Mouse (Mus musculus) kidney, embryonic 15.5 days (tissue): Measurements from ENCODE around the gene Fam25c. TPM values are rescaled to one million over a fixed set of nuclear protein-coding genes. Genes with fewer than 3 reads are reported as not detected.
"Not testable (repeated sequence)": the region's sequence is repeated elsewhere in the genome, so short reads cannot be mapped to it uniquely, and the experiment has no call there.

Experiments
- ATAC-seq: fragments of 200-750 bp; cut with Nextera tagmentation; replicated peaks from 2 replicates; pipeline ENCODE4 v1.8.0; 2017; ENCODE audit warnings: moderate TSS enrichment; ENCODE audit not compliant: low FRiP score
- H3K27ac ChIP-seq: fragments of 300-500 bp; sonication (generic); 2 replicates; pipeline ENCODE4 v1.5.1; 2015; ENCODE audit warnings: mild to moderate bottlenecking, inconsistent platforms
- H3K27me3 ChIP-seq: fragments of 300-500 bp; sonication (generic); 2 replicates; pipeline ENCODE4 v1.6.1; 2015; ENCODE audit warnings: inconsistent platforms
- H3K36me3 ChIP-seq: fragments of 300-500 bp; sonication (generic); 2 replicates; pipeline ENCODE4 v1.6.1; 2015; ENCODE audit warnings: inconsistent platforms
- H3K4me1 ChIP-seq: fragments of 300-500 bp; sonication (generic); 2 replicates; pipeline ENCODE4 v1.6.1; 2015; ENCODE audit warnings: inconsistent platforms
- H3K4me2 ChIP-seq: fragments of 300-500 bp; sonication (generic); 2 replicates; pipeline ENCODE4 v1.6.1; 2015; ENCODE audit warnings: moderate library complexity, mild to moderate bottlenecking, inconsistent platforms
- H3K4me3 ChIP-seq: fragments of 300-500 bp; sonication (generic); replicated peaks from 2 replicates; pipeline ENCODE4 v1.5.1; 2015; ENCODE audit warnings: mild to moderate bottlenecking, inconsistent platforms
- H3K9ac ChIP-seq: fragments of 300-500 bp; sonication (generic); 2 replicates; pipeline ENCODE4 v1.6.1; 2015; ENCODE audit warnings: mild to moderate bottlenecking, inconsistent platforms
- H3K9me3 ChIP-seq: fragments of 300-500 bp; sonication (generic); replicated peaks from 2 replicates; pipeline ENCODE4 v1.6.1; 2016; ENCODE audit warnings: inconsistent platforms
- WGBS: fragments of 180-500 bp; shearing (Covaris S2); methylation state at CpG from one replicate; pipeline ENCODE4 v1.1.7; 2015; ENCODE audit warnings: mixed read lengths; 5-methylcytosine and 5-hydroxymethylcytosine counted together
- polyA plus RNA-seq: library from polyadenylated mRNA; unstranded; fragments of >200 nt; fragmentation: Nextera tagmentation; extraction: Ambion mirVana; gene quantifications from 2 replicates; pipeline ENCODE4 v1.2.1, GENCODE M21; 2015

The Fam25c gene
- polyA plus RNA-seq, 1 experiment from 2014 or later, result not detected

DNA sequence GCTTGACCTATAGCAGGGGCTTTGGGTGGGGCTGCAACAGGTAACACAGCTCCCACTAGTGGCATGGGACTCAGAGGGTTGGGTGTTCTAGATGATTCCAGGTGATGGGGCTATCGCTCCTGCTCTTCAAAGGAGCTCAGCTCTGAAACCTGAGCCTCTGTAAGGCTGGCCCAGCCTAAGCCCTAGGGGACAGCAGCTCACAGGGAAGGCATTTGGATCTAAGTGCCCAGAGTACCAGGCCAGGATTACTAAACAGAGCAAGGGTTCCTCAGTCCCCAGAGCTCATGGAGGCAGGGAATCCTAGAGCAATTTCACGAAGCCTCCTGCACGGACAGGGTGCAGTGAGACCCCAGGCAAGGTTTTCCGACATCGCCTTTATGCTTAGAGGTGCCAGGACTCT, 20.7 kb upstream of the Fam25c start:
- Histone ChIP-seq H3K4me1 (peaks cover 39% of the 10 kb centered on the region), H3K27me3 (no peaks in the 10 kb centered on the region), H3K4me3 (peak overlapping the region; percentile 33), H3K9ac (0 out of 2 replicates have a peak overlapping the region, but pooled peaks have one; percentile 6), H3K36me3 (no peaks in the 10 kb centered on the region), H3K9me3 (no peaks in the 10 kb centered on the region), H3K27ac (0 out of 2 replicates have a peak overlapping the region, but pooled peaks have one; percentile 91), H3K4me2 (peak overlapping the region; percentile 43)
- 79% methylated on average over 5 of the region's 5 CpGs for WGBS
- ATAC-seq, result no peak

DNA sequence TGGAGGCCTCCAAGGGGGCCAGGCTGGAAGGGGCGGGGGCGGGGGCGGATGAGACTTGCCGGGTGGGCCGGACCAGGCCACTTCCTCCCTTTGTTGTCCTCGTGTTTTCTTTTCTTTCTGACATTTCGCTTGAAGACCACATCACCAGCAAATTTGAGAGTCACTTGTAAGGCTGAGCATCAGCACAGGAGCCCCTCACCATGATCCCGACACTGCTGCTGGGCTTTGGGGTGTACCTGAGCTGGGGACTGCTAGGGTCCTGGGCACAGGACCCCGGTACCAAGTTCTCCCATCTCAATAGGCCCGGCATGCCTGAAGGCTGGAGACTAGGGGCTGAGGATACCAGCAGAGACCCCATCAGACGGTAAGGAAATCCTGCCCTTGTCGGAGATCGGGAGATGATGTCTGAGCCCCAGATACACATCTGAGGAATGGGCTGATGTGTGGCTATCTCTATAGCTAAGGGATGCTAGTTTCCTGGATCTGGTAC, 20.2 kb upstream of the Fam25c start, which contains the start of gene Mmrn2:
Gene Mmrn2, plus strand, starts transcription at position 51 of the 490 bp plus-strand sequence.
- no peaks in the 10 kb centered on the region for H3K9me3 ChIP-seq
- H3K4me1 ChIP-seq, result peaks cover 39% of the 10 kb centered on the region
- H3K4me2 ChIP-seq, result peak within 1 kb of the TSS; percentile 43
- H3K9ac ChIP-seq, result 0 out of 2 replicates have a peak within 1 kb of the TSS, but pooled peaks have one; percentile 6
- H3K27ac ChIP-seq, result peak within 1 kb of the TSS; percentile 91; the same call in 1 of the 2 replicates
- 68% methylated on average over 13 of the region's 13 CpGs for WGBS
- ATAC-seq, result no peak
- no peaks in the 10 kb centered on the region for H3K27me3 ChIP-seq
- H3K36me3 ChIP-seq, result no peaks in the 10 kb centered on the region
- peak within 1 kb of the TSS; percentile 33 for H3K4me3 ChIP-seq

DNA sequence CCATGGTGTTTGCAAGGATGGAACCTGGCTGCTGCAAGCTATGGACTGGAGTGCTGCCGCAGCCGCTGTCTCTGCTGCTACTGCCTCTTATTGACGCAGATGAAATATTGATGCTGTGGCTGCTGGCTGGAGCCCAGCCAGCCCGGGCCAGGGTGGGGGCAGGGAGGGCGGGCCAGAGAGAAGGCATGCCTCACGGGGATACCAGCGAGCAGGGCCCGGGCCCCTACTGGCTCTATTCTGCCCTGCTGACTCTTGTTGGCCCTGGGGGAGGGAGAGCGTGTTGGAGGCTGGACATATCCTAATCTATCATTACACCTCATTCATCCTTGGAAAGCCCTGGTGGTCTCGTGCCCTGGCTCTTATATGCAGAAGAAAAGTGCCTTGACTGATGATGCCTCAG, 19.3 kb upstream of the Fam25c start, which contains the start of gene Sncg:
Gene Sncg, minus strand, starts transcription at position 213 of the 400 bp plus-strand sequence.
- WGBS, result 38% methylated on average over 10 of the region's 10 CpGs
- Histone ChIP-seq H3K27ac (peak within 1 kb of the TSS; percentile 91; the same call in 1 of the 2 replicates), H3K9me3 (no peaks in the 10 kb centered on the region), H3K27me3 (no peaks in the 10 kb centered on the region), H3K4me1 (peaks cover 39% of the 10 kb centered on the region), H3K9ac (no peak within 1 kb of the TSS), H3K36me3 (no peaks in the 10 kb centered on the region), H3K4me2 (peak within 1 kb of the TSS; percentile 43), H3K4me3 (peak within 1 kb of the TSS; percentile 33)
- no peak for ATAC-seq

- Histone ChIP-seq H3K4me2 (no peak overlapping the region), H3K4me1 (peaks cover 31% of the 10 kb centered on the region), H3K9me3 (no peaks in the 10 kb centered on the region), H3K27ac (no peak overlapping the region), H3K4me3 (no peak overlapping the region), H3K9ac (no peak overlapping the region), H3K36me3 (no peaks in the 10 kb centered on the region), H3K27me3 (no peaks in the 10 kb centered on the region)
- 77% methylated on average over 6 of the region's 6 CpGs for WGBS
- ATAC-seq, result no peak
Observed at GRCm38 (mm10) chr14:34373581-34373980, 18.3 kb upstream of the Fam25c start.

- ATAC-seq, result no peak
- Histone ChIP-seq H3K27me3 (no peaks in the 10 kb centered on the region), H3K4me3 (no peak overlapping the region), H3K9me3 (no peaks in the 10 kb centered on the region), H3K4me2 (no peak overlapping the region), H3K4me1 (peaks cover 23% of the 10 kb centered on the region), H3K27ac (no peak overlapping the region), H3K36me3 (no peaks in the 10 kb centered on the region), H3K9ac (no peak overlapping the region)
- 87% methylated on average over 6 of the region's 6 CpGs for WGBS
Observed at GRCm38 (mm10) chr14:34372646-34373045, 17.4 kb upstream of the Fam25c start.

GRCm38 (mm10) chr14:34371763-34372162, 16.5 kb upstream of the Fam25c start:
- Histone ChIP-seq H3K9ac (no peak overlapping the region), H3K36me3 (no peaks in the 10 kb centered on the region), H3K27ac (no peak overlapping the region), H3K9me3 (no peaks in the 10 kb centered on the region), H3K4me2 (no peak overlapping the region), H3K4me3 (no peak overlapping the region), H3K4me1 (peaks cover 16% of the 10 kb centered on the region), H3K27me3 (no peaks in the 10 kb centered on the region)
- ATAC-seq, result no peak
- 52% methylated on average over 2 of the region's 2 CpGs for WGBS

DNA sequence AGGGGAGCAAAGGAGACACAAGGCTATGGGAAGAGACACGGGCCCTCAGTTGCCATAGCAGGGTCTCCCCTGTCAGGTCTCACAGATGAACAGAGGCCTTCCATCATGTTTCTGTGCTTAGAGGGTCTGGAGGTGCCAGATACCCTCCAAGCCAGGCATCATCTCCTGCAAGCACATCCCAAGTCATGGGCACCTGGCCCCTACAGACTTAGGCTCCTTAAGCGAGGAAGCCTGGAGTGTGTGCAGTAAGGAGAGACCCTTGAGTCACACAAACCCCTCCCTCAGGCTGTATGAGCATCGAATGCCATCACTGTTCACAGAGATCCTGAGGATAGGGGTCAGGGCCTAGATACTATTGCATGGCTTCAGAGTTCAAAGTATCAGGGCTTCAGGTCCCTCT, 15.7 kb upstream of the Fam25c start:
- Histone ChIP-seq H3K27ac (no peak overlapping the region), H3K4me3 (no peak overlapping the region), H3K9me3 (no peaks in the 10 kb centered on the region), H3K4me2 (no peak overlapping the region), H3K36me3 (no peaks in the 10 kb centered on the region), H3K9ac (no peak overlapping the region), H3K4me1 (peaks cover 15% of the 10 kb centered on the region), H3K27me3 (no peaks in the 10 kb centered on the region)
- no peak for ATAC-seq
- 94% methylated on average over 3 of the region's 3 CpGs for WGBS

GRCm38 (mm10) chr14:34370203-34370602, 15.0 kb upstream of the Fam25c start:
- peaks cover 15% of the 10 kb centered on the region for H3K4me1 ChIP-seq
- 67% methylated on average over 3 of the region's 3 CpGs for WGBS
- no peak for ATAC-seq
- H3K9ac ChIP-seq, result no peak overlapping the region
- no peak overlapping the region for H3K4me3 ChIP-seq
- no peaks in the 10 kb centered on the region for H3K27me3 ChIP-seq
- no peaks in the 10 kb centered on the region for H3K9me3 ChIP-seq
- no peak overlapping the region for H3K27ac ChIP-seq
- no peak overlapping the region for H3K4me2 ChIP-seq
- H3K36me3 ChIP-seq, result no peaks in the 10 kb centered on the region

GRCm38 (mm10) chr14:34365147-34365507, 9.9 kb upstream of the Fam25c start:
- H3K4me2 ChIP-seq, result no peak overlapping the region
- ATAC-seq, result no peak
- H3K27ac ChIP-seq, result no peak overlapping the region
- H3K27me3 ChIP-seq, result no peaks in the 10 kb centered on the region
- no peaks in the 10 kb centered on the region for H3K9me3 ChIP-seq
- 87% methylated on average over 2 of the region's 2 CpGs for WGBS
- H3K36me3 ChIP-seq, result no peaks in the 10 kb centered on the region
- no peak overlapping the region for H3K9ac ChIP-seq
- no peak overlapping the region for H3K4me3 ChIP-seq
- peaks cover 15% of the 10 kb centered on the region for H3K4me1 ChIP-seq

GRCm38 (mm10) chr14:34364254-34365146, 9.3 kb upstream of the Fam25c start:
- not testable (repeated sequence) for H3K27me3 ChIP-seq, H3K9me3 ChIP-seq, H3K36me3 ChIP-seq, H3K27ac ChIP-seq, ATAC-seq
- Histone ChIP-seq H3K9ac (peak overlapping the region; percentile 37), H3K4me2 (peak overlapping the region; percentile 90), H3K4me3 (peak overlapping the region; percentile 50), H3K4me1 (peaks cover 15% of the 10 kb centered on the region)
- 79% methylated on average over 15 of the region's 15 CpGs for WGBS

DNA sequence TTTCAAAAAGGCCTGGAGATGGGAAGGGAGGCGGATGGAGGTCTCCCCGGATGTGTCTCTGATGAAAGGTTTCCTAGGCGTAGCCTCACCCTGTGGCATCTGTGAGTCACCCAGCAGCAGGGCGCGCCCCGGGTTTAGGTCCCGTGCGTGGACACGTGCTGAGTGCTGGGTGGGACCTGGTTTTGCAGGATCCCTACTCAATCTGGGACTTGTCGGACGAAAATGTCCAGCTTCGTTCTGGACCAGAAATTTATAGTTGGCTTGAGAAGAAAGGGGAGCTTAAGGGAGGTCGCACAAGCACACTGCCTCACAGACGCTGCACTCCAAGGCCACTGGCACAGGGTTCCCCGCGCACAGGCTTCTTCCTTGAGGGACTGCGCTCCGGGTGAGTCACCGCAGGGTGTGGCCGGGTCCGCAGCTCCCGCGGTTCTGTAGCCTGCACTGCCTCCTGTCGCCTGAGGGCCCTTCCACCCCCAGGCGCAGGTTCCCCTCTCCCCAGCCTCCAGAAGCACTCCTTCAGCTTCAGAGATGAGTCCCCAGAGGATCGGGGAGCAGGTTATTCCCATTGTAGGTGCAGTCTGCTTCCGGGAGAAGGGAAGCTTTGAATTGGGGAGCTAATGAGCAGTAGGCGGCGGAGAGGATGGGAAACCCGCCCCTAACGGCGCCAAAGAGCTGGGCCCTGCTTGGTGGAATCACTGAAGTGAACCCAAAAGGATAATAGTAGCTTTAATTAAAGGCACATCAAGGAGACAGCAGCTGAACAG, 8.4 kb upstream of the Fam25c start:
- 2% methylated on average over 32 of the region's 32 CpGs for WGBS

More for the DNA sequence above, 8.4 kb upstream of the Fam25c start:
- Histone ChIP-seq H3K9ac (peak overlapping the region; percentile 37), H3K27me3 (no peaks in the 10 kb centered on the region), H3K4me2 (peak overlapping the region; percentile 90), H3K4me1 (peaks cover 15% of the 10 kb centered on the region), H3K27ac (no peak overlapping the region), H3K36me3 (no peaks in the 10 kb centered on the region), H3K4me3 (peak overlapping the region; percentile 50), H3K9me3 (no peaks in the 10 kb centered on the region)
- ATAC-seq, result peak; percentile 89
